Mouse (Mus musculus) left cerebral cortex, postnatal 25 days (tissue): ENCODE data around the gene Arid3c. TPM values are rescaled to one million over a fixed set of nuclear protein-coding genes. Genes with fewer than 3 reads are reported as not detected.
A peak's percentile ranks its signal among the peaks of the same experiment; 100 is the strongest.
"Not testable (repeated sequence)": the region's sequence is repeated elsewhere in the genome, so short reads cannot be mapped to it uniquely, and the experiment has no call there.

ENCODE experiments used
- DNase-seq, 2 experiments: peaks; one replicate each; pipeline ENCODE4 v3.0.0; 2022; ENCODE audit warnings: low spot score in 2 of 2, mixed read lengths in 1 of 2
- intact Hi-C: fragments of 180-260 bp; cut with DNase I; formaldehyde crosslinking; loops from one replicate; pipeline ENCODE4 v1.15.1; 2025
- total RNA-seq, 2 experiments: library from RNA; stranded (reverse); gene quantifications; 2 replicates each; pipeline ENCODE4 v1.2.3; 2021

Gene Arid3c
- total RNA-seq, 2 experiments from 2014 or later, result 0.43 TPM; not detected in 1

DNA sequence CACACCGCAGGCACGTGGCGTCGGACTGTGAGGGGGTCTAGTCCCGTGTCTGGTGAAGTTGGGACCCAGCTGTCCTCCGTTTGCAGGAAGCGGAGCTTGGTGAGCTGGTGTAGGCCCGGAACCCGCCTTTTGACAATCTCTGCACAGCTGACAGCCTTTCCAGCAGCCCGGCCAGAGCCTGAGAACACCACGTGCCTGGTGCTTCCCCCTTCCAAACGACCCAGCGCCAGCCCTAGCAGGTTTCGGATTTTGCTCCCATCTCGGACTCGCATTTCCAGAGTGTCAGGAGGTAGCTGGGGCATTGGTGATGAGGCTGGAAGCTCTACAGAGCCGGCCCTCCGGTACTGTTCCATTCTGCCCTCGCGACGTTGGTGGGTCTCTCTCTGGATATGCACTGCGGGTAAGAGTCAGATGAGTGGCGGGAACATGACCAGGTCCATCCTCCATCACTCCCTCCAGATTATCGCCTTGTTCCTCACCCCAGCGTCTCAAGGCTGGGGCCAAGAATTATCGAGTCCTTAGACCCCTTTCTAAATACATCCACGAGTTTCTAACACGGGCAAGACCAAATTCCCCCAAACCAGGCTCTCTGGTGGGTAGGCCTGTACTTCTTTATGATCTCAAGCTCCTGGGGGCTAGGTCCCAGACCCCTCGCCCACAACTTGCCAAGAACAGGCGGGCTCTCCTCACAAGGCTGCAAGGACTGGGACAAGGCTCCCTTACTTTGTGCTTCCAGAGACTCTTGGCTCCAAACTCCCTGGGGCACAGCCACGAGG is 18.3 kb downstream of the Arid3c start:
- DNase-seq, result peak in 1 of 2 experiments; percentile 17

DNA sequence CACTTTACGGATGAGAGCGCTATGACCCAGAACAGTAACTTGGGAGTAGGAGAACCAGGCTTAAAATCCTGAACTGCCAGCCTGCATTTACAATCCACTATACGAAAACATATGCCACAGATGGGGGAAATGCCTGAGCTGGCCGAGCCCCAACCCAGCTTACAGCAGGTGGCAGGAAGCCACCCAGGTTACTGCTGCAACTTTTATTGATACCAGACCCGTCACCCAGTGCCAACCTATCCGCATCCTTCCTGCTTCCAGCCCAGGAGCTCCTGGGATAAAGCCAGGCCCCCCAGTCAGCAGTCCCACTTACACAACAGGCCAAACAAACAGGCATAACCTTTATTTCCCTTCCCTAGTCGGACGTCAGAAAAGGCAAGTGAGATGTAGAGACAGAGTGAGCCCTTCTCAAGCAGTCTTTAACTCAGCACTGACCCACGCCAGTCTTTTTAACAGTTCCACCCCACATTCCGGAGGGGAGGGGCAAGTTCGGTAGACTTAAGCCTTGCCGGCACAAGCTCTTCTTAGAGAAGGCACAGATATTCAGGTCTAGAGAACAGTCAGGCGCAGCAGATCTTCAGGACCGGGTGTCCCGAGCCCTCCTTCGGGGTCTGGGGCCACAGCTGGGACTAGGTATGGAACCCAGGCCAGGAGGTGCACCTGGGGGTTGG is 19.1 kb downstream of the Arid3c start:
- intact Hi-C loops, result loop anchor here (5.0 kb wide), 1 partner anchor 145 kb away; the partner anchor contains the start of genes Dnaic1 and Fam219a
- peak in 1 of 2 experiments; percentile 33 for DNase-seq

More for the DNA sequence above, 18.3 kb downstream of the Arid3c start:
- intact Hi-C loops, result loop anchor here (5.0 kb wide), 1 partner anchor 145 kb away; the partner anchor contains the start of genes Dnaic1 and Fam219a

DNA sequence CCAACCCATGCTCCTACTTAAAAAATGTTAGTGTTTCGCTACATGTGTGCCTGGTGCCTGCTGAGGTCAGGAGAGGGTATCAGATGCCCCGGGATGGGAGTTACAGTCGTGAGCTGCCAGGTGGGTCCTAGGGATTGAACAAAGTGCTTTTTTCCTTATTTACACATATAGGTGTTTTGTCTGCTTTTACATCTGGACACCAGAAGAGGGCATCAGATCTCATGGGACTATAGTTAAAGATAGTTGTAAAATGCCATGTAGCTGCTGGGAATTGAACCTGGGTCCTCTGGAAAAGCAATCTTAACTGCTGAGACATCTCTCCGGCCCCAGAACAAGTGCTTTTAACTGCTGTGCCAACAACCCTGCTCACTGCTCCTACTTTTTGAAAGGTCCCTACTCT is 20.7 kb downstream of the Arid3c start:
- no peak for DNase-seq
- intact Hi-C loops, result loop anchor here (5.0 kb wide), 1 partner anchor 143 kb away; the partner anchor contains the start of genes Dnaic1 and Fam219a

DNA sequence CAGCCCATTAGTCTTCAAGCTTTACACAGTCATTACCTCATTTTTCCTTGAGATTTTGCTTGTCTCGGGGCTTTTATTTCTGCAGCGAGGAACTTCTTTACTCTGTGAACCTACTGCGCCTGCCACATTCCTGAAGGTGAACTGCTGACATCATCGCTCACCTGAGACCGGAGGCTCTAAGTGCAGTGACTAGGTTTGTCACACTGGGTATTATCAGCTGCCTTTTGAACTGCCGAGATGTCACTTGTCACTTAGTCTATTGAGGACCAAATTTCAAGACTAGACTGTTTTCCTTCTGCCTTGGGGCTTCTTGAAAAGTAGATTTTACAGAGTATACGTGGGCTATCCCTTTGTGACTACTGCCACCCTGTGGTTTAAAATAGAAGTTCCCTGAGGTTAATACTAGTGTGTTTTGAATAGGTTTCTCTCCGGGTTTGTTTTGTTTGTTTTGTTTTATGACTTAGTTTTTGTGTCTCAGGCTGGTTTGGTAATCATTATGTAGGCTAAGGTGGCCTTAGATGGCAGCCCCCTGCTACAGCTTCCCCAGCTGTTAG is 22.7 kb downstream of the Arid3c start:
- intact Hi-C loops, result loop anchor here (1.0 to 5.0 kb wide), 3 partner anchors 96 to 239 kb away; no protein-coding TSS in a partner anchor
- peak in 1 of 2 experiments; percentile 82 for DNase-seq

DNA sequence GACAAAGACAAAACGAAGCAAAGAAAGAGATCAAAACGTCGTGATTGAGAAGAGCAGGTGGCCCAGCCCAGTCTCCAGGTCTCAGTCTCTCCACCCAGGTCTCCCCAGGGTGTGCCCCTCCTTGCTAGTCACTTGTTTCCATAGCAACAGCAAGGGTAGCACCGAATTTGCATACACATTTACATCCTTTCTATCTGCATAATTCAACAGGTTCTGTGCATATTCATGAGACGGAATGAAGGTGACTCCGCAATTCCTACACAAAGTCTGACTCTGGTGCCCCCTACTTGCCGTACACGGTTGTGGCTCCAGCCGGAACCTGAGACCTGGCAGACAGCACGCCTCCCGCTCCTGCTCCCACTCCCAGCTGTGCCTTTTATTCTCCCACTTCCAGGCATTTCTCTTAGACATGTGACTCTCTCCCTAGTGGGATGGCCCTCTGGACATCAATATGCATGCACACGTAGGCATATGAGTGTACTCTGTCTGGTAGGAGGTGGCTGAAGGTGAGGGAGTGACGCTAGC is 23.9 kb downstream of the Arid3c start:
- peak; percentile 70 to 93 for DNase-seq
- intact Hi-C loops, result loop anchor here (5.0 kb wide), 2 partner anchors 95 to 150 kb away; no protein-coding TSS in a partner anchor

DNA sequence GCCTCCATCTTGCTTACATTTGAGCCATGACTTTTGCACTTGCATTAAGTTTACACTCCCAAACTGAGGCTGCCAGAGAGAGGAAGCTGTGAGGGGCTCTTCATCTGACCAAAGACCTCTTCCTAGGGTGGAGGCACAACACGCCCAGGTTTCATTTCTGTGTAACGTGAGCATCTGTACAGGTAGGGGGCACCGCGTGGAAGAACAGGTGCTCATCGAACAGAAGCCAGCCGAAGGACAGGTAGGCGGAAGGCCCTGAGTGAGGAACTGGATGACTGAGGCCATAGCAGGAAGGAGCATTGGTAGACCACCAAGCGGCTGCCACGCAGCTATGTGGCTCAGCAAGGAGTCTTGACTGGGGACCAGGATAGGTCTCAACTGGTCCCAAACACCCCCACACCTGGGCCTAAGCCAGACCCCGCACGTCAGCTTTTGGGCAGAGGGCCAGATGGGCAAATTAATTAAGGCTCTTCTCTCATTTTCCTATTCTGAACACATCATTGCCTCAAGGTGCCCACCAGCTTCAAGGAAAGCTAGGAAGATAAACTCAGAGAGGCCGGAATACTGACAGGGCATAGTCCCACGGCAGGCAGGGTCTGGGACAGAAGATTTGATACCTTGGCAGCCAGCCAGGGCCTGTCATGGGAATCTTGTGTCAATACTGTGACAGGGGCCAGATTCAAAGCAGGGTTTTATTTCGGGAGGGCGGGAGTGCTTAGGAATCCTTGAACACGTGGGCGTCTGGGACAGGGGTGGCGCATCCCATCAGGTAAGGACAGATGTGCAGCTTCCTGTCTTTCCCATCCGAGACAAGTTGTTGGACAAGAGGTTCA is 24.8 kb downstream of the Arid3c start:
- intact Hi-C loops, result loop anchor here (5.0 kb wide), 2 partner anchors 94 to 149 kb away; no protein-coding TSS in a partner anchor
- DNase-seq, result no peak

DNA sequence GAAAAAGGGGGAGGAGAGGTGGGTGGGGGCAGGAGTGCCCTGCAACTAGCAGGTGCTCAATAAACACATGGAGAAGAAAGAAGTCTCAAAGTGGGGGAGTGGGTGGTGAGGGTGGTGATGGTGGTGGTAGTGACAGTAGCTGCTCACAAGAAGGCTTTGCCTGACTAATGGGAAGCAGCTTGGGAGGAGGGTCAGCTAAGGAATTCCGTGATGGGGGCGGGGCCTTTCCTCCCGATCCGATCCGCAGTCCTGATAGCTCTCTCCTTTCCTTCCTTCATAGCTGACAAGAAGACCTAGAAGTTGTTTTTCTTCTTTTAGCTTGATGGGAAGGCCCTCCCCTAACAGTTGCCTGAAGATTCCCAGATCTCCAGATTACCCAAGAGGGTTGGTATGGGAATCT is 26.3 kb downstream of the Arid3c start:
- intact Hi-C loops, result loop anchor here (5.0 kb wide), 2 partner anchors 92 to 147 kb away; no protein-coding TSS in a partner anchor
- no peak for DNase-seq

DNA sequence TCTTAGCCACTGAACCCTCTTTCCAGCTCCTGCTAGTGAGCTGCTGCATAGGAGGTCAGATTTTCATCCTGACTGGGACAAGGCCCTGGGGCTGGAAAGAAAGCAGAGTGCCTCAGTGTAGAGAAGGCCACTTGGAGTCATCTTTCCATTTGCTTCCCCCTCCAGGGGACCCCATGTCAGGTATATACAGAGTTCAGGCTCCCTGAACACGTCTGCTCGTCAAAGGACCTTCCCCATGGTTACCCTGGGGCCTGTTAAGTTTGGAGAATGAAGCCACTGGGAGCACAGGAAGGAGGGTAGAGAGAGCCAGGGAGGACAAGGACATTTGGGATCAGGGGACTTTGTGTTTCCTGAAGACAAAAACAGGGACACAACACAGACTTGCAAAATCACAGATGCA is 28.7 kb downstream of the Arid3c start:
- intact Hi-C loops, result not testable (repeated sequence)

DNA sequence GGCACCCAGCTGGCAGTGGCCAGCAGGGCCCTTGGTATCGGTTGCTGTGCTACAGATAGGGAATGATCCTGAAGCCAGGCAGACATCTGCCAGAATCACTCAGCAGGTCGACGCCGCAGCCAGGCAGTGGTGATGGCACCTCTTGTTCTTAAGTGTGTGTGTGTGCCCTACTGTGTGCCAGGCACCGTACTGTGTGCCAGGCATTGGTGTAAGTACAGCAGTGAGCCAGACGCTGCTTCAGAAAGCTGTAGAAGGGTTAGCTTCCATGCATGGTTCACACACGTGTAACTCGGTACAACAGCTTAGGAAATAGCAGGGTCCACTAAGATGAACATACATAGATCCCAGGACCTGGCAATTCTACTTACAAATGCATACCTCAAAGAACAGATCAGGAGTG is 30.7 kb downstream of the Arid3c start:
- intact Hi-C loops, DNase-seq: not testable (repeated sequence)

More for the DNA sequence above, 28.7 kb downstream of the Arid3c start:
- not testable (repeated sequence) for DNase-seq

DNA sequence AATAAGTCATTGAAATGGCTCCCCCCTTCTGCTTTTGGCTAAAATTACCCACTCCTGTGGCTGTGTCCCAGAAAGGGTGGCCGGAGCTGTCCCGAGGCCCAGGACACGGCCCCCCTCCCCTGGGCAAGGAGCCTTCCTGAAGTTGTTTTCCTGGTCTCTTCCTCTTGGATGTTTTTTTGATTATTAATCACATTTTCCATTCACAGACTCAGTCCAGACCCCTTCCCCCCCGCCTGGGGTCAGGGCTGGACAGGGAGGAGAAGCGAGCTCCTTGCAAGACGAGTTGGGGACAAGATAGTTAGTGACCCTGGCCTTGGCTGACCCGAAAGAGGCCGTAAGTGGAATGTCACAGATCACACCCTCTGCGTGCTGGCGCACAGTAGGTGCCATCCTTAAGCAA is 31.2 kb downstream of the Arid3c start, which contains the start of gene Il11ra1:
TSS of gene Il11ra1 (plus strand) at position 207 of the 400 bp plus-strand sequence.
- intact Hi-C loops, DNase-seq: not testable (repeated sequence)

DNA sequence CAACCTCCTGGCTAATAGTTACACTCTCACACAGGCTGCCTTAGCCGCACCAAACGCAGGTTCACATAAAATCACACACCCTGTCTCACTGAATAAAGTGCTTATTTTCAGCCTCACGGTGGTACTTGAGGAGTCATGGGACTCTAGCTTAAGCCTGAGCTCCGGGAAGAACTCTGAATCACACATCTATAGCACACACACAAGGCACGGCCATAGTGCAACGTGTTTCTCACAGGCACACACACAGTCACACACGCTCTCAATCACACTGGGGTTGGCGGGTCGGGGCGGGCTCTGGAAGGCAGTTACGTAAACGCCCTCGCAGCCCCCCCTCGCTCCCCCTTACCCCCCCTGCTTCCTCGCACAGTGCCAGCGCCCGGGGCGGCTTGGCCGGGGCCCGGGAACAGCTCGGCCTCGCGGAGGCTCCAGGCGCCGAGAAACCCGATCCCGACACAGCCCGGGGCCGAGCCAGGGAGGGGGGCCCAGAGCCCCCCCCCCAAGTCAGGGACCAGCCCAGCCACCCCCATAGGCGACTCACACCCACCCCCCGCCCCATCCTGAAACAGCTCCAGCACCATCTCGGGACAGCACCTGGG is 32.4 kb downstream of the Arid3c start:
- intact Hi-C loops, DNase-seq: not testable (repeated sequence)

DNA sequence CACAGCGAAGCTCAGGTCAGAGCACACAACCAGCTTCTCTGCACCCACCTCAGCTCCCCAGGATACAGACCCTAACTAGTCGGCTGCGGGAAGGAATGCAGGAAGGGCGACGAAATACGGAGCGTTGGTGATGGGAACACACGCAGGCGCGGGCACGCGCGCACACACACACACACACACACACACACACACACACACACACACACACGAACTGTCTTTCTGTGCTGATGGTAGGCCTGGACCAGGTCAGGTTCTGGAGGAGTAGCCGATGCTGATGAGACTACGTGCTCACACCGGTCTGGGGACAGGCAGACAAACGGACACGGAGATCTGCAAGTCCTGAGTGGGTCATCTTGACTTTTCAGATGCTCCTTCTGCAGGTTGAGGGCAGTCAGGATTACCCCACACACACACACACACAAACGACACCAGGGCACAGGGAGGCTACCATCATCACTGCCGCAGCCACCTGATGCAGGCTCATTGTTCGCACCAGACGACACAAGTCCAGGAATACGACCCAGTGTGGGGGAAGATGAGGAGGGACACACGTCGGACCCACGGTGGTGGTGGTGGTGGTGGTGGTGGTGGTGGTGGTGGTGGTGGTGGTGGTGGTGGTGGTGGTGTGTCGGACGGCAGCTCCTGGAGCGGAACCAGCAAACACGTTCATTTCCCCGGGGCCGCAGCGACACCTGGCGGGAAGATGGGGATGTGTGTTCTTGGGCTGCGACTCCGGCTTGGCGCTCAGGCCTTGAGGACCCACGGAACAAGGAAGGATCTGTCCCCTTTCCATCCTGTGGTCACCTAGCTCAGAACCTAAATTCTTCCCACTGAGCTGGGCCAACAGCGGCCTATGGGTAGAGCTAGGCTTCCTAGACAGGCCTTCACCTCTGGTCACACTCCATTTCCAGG is 33.8 kb downstream of the Arid3c start, which contains the start of gene Cntfr:
TSS of gene Cntfr (minus strand) at position 160 of the 912 bp plus-strand sequence.
- intact Hi-C loops, result not testable (repeated sequence)
- DNase-seq, result peak; percentile 84 to 87

DNA sequence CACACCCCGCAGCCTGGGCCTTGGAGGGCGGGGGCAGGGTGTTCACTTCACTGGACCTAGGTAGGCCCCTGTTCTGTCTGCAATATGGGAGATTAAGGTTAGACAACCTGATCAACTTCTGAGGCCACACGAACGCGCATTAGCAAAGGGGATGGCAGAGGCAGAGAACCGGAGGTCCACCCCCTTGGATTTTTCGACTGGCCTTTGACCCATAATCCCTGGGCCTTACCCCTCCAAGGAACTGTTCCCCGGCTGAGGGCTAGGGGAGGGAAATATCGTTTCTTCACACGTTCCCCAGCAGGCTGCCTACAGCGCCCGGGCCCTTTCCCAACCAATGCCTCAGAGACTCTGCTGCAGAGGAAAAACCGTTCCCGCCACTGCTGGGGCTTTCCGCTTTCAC is 34.5 kb downstream of the Arid3c start:
- intact Hi-C loops, result not testable (repeated sequence)

DNA sequence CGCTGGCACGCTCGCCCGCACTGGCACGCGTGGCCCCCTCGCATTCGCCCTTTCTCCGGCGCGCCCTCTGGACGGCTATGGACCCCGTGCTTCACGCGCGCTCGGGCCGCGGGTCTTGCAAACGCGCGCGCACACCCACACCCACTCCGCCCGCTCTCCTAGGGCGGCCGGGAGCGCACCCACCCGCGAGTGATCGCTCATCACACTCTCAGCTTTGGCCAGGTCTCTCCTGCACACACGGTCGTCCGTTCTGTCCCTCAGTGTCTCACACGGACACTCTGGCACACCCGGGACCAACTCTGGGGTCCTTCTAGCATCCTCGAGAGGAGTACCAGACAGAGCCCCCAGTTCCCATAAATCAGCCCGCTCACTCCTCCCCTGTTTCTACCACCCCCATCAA is 35.1 kb downstream of the Arid3c start:
- DNase-seq, intact Hi-C loops: not testable (repeated sequence)

More for the DNA sequence above, 34.5 kb downstream of the Arid3c start:
- DNase-seq, result not testable (repeated sequence)

DNA sequence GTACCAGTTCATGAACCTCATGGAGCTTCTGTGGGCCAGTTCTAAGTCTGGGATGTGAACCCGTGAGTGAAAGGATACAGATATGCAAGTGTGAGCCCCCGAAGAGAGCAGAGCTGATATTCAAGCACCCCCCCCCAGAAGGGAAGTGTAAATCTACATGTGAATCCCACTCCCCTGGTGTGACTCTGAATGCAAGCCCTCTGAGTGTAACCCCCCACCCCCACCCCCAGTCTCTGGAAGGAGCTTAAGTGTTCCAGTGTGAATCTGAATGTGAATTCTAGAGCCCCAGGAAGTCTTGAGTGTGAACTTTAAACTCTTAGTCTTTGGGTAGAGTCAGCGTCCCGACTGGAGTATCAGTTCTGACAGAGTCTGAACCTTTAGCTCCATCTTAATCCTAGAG is 37.4 kb downstream of the Arid3c start:
- DNase-seq, intact Hi-C loops: not testable (repeated sequence)

DNA sequence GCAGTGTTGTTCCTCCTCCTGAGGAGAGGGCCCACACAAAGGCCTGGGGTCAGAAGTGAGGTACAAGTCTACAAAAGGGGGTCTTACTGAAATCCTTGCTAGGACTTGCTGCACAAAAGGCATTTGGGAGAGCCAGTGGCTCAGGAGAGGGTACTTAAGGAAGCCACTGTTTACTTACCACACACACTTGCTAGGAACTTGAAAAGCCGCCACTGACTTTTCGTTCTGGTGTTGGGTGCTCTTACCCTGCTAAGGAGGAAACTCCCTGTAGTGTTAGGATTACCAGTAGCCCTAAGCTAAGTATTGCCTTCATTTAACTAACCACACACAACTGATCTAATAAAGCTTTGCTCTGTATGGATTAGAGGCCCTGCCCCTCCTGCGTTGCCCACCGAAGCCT is 40.9 kb downstream of the Arid3c start:
- intact Hi-C loops, DNase-seq: not testable (repeated sequence)

DNA sequence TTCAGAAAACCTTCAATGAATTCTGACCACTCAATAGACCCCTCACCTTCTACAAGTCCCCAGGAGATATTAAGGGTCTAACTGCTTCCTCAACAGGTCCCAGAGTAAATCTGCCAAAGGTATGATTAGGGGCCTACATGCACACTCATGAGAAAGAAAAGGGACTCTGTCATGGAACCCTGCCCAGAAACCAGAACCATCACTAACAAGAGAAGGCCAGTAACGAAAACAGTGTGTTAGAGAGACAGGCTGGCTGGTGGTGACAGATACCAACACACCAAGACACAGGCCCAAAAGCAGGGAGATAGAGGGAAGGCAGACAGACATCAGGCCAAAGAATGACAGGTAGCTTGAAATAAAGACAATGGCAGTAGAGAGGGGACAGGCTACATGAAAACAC is 42.4 kb downstream of the Arid3c start:
- DNase-seq, intact Hi-C loops: not testable (repeated sequence)
